In genomic region chr2:170550240-170550639, GRCm38 (mm10) we compare ENCODE assay signal across 10 mouse cellular contexts. TPM values are rescaled to one million over a fixed set of nuclear protein-coding genes. Genes with fewer than 3 reads are reported as not detected.
DNase-seq lines count a peak whose midpoint lies in the region; ATAC-seq and TF ChIP-seq lines count a peak whose summit lies in the region.
"Had no signal": no experiment of that assay in that cellular context is flagged by ENCODE, and none has a peak within 500 bp of the region (broad histone marks: within the 10 kb centered on the region; RNA-seq: fewer than 3 reads in every experiment).

No protein-coding gene starts in this region.

- H3K4me1 ChIP-seq in heart, adult 2 months (ENCODE audit: control insufficient read depth, insufficient read depth, low read length) = no peaks in the 10 kb centered on the region
- H3K4me1 ChIP-seq in lung, embryonic 16.5 days (replicated peaks; ENCODE audit: control insufficient read depth, insufficient read depth, low read length) = peaks cover 8% of the 10 kb centered on the region
- H3K4me1 ChIP-seq in forebrain, embryonic 14.5 days (ENCODE audit: control insufficient read depth, insufficient read depth, low read length) = peaks cover 31% of the 10 kb centered on the region
- H3K4me1 ChIP-seq in neural tube, embryonic 14.5 days (ENCODE audit: control insufficient read depth, insufficient read depth, low read length) = 0 out of 2 replicates have a peak, but pooled peaks cover 6% of the 10 kb centered on the region

- no peak for TF ChIP-seq EP300 in heart, adult 2 months (IDR thresholded peaks at IDR 0.05; ENCODE audit: insufficient read depth, low read depth, low read length)

- peak; percentile 12 for DNase-seq in heart, postnatal 4 days
- DNase-seq in heart, adult 2 months = no peak
- DNase-seq in lung, adult 18-20 months = no peak
- peak; percentile 99 for DNase-seq in forebrain, embryonic 14.5 days (ENCODE audit: low spot score)
- DNase-seq in adrenal gland, postnatal 25 days = no peak
- DNase-seq in embryo, embryonic 9.5 days (ENCODE audit: extremely low spot score) = no peak

- no peaks in the 10 kb centered on the region for H3K79me2 ChIP-seq in heart, adult 2 months (replicated peaks; ENCODE audit: control insufficient read depth, insufficient read depth, low read length)

- no peak for TF ChIP-seq CTCF in heart, adult 2 months (IDR thresholded peaks at IDR 0.05)

- no peak overlapping the region for H3K9ac ChIP-seq in heart, adult 2 months (ENCODE audit: low read depth, low read length)
- H3K9ac ChIP-seq in lung, embryonic 16.5 days (ENCODE audit: low read length) = no peak overlapping the region
- H3K9ac ChIP-seq in forebrain, embryonic 14.5 days (ENCODE audit: low read length) = no peak overlapping the region
- no peak overlapping the region for H3K9ac ChIP-seq in neural tube, embryonic 14.5 days (replicated peaks; ENCODE audit: low read depth, low read length)

- 14% methylated on average over 5 of the region's 5 CpGs for WGBS in heart, adult 2 months
- 23% methylated on average over 5 of the region's 5 CpGs for WGBS in lung, embryonic 16.5 days
- 2% methylated on average over 5 of the region's 5 CpGs for WGBS in forebrain, embryonic 14.5 days
- 21% methylated on average over 5 of the region's 5 CpGs for WGBS in neural tube, embryonic 14.5 days

- H3K4me3 ChIP-seq in heart, adult 2 months = no peak overlapping the region
- H3K4me3 ChIP-seq in lung, embryonic 16.5 days (ENCODE audit: low read length) = no peak overlapping the region
- no peak overlapping the region for H3K4me3 ChIP-seq in forebrain, embryonic 14.5 days (ENCODE audit: low read depth, low read length)
- H3K4me3 ChIP-seq in neural tube, embryonic 14.5 days (ENCODE audit: low read depth, low read length) = no peak overlapping the region

- no peak for TF ChIP-seq POLR2A in heart, adult 2 months (IDR thresholded peaks at IDR 0.05; ENCODE audit: insufficient read depth, low read depth, low read length)

- H3K27ac ChIP-seq in heart, adult 2 months = no peak overlapping the region
- H3K27ac ChIP-seq in lung, embryonic 16.5 days (ENCODE audit: low read length) = peak overlapping the region; percentile 38; the same call in 1 of the 2 replicates
- peak overlapping the region; percentile 63; the same call in 1 of the 2 replicates for H3K27ac ChIP-seq in forebrain, embryonic 14.5 days (ENCODE audit: low read depth, low read length)
- no peak overlapping the region for H3K27ac ChIP-seq in neural tube, embryonic 14.5 days (ENCODE audit: low read depth, low read length)
- H3K27ac ChIP-seq: macrophage had no signal

- H3K9me3 ChIP-seq in lung, embryonic 16.5 days (ENCODE audit: control insufficient read depth, low read length) = no peaks in the 10 kb centered on the region
- H3K9me3 ChIP-seq in forebrain, embryonic 14.5 days (replicated peaks; ENCODE audit: control insufficient read depth, low read length) = no peaks in the 10 kb centered on the region
- no peaks in the 10 kb centered on the region for H3K9me3 ChIP-seq in neural tube, embryonic 14.5 days (ENCODE audit: control insufficient read depth, low read length)

- H3K36me3 ChIP-seq in heart, adult 2 months (ENCODE audit: control insufficient read depth, insufficient read depth, low read length) = no peaks in the 10 kb centered on the region
- H3K36me3 ChIP-seq in lung, embryonic 16.5 days (ENCODE audit: control insufficient read depth, insufficient read depth, low read length) = no peaks in the 10 kb centered on the region
- no peaks in the 10 kb centered on the region for H3K36me3 ChIP-seq in forebrain, embryonic 14.5 days (ENCODE audit: control insufficient read depth, insufficient read depth, low read length)
- H3K36me3 ChIP-seq in neural tube, embryonic 14.5 days (ENCODE audit: control insufficient read depth, insufficient read depth, low read length) = no peaks in the 10 kb centered on the region

- intact Hi-C loops in heart, adult 2 months (cut with DNase I) = no loop called here

- no peaks in the 10 kb centered on the region for H3K27me3 ChIP-seq in heart, adult 2 months (ENCODE audit: control insufficient read depth, insufficient read depth, low read length)
- H3K27me3 ChIP-seq in lung, embryonic 16.5 days (ENCODE audit: control insufficient read depth, insufficient read depth, low read depth, low read length) = no peaks in the 10 kb centered on the region; the same call in 1 of the 2 replicates
- no peaks in the 10 kb centered on the region for H3K27me3 ChIP-seq in forebrain, embryonic 14.5 days (replicated peaks; ENCODE audit: control insufficient read depth, insufficient read depth, low read length)
- H3K27me3 ChIP-seq in neural tube, embryonic 14.5 days (ENCODE audit: control insufficient read depth, insufficient read depth, low read length) = no peaks in the 10 kb centered on the region

- ATAC-seq in lung, embryonic 16.5 days (ENCODE audit: low read depth) = peak; percentile 90
- ATAC-seq in forebrain, embryonic 14.5 days = peak; percentile 78
- ATAC-seq in neural tube, embryonic 14.5 days (ENCODE audit: low read depth) = peak; percentile 48; the same call in 1 of the 2 replicates
- ATAC-seq: inflammation-experienced regulatory T-cells, adult 6 months had no signal

- no peak overlapping the region for H3K4me2 ChIP-seq in lung, embryonic 16.5 days (ENCODE audit: low read depth, low read length)
- H3K4me2 ChIP-seq in forebrain, embryonic 14.5 days (ENCODE audit: low read length) = no peak overlapping the region
- H3K4me2 ChIP-seq in neural tube, embryonic 14.5 days (ENCODE audit: low read depth, low read length) = no peak overlapping the region

RNA-seq across cellular contexts. Expression of gene 4930470P17Rik, which starts 51.6 kb away (rescaled TPM):
- total RNA-seq in heart, postnatal 4 days (2021) = not detected
- total RNA-seq in heart, adult 2 months (2021) = not detected
- not detected in 2 replicates for polyA plus RNA-seq in heart, adult 2 months (2012; rRNA removed)
- not detected in 2 replicates for polyA plus RNA-seq in lung, embryonic 16.5 days (2015; fragmentation: Nextera tagmentation; extraction: Ambion mirVana)
- polyA plus RNA-seq in forebrain, embryonic 14.5 days (2014; fragmentation: Nextera tagmentation; extraction: Ambion mirVana) = not detected in 2 replicates
- polyA plus RNA-seq in neural tube, embryonic 14.5 days (2014; fragmentation: Nextera tagmentation; extraction: Ambion mirVana) = 0.26 TPM in 1 of 2 replicates, not detected in the other
- total RNA-seq in adrenal gland, postnatal 25 days (2021) = not detected in 2 replicates
- polyA plus RNA-seq: inflammation-experienced regulatory T-cells, adult 6 months; macrophage had no signal

RNA-seq across cellular contexts. Expression of gene Cyp24a1, which starts 53.3 kb away (rescaled TPM):
- not detected for total RNA-seq in heart, postnatal 4 days (2021)
- not detected for total RNA-seq in heart, adult 2 months (2021)
- polyA plus RNA-seq in heart, adult 2 months (2012; rRNA removed) = not detected in 2 replicates
- polyA plus RNA-seq in lung, embryonic 16.5 days (2015; fragmentation: Nextera tagmentation; extraction: Ambion mirVana) = not detected in 2 replicates
- not detected in 2 replicates for polyA plus RNA-seq in forebrain, embryonic 14.5 days (2014; fragmentation: Nextera tagmentation; extraction: Ambion mirVana)
- 0.05 and 0.14 TPM in 2 replicates for polyA plus RNA-seq in neural tube, embryonic 14.5 days (2014; fragmentation: Nextera tagmentation; extraction: Ambion mirVana)
- total RNA-seq in adrenal gland, postnatal 25 days (2021) = not detected in 2 replicates
- polyA plus RNA-seq: inflammation-experienced regulatory T-cells, adult 6 months; macrophage had no signal

RNA-seq across cellular contexts. Expression of gene Pfdn4, which starts 54.0 kb away (rescaled TPM):
- 10 to 100 TPM; 15.4 to 17.2 TPM for total RNA-seq in heart, postnatal 4 days (2021)
- total RNA-seq in heart, adult 2 months (2021) = 10 to 100 TPM; 10.6 to 13.3 TPM
- polyA plus RNA-seq in heart, adult 2 months (2012; rRNA removed) = 3.6 and 7.9 TPM in 2 replicates
- polyA plus RNA-seq in lung, embryonic 16.5 days (2015; fragmentation: Nextera tagmentation; extraction: Ambion mirVana) = 69.2 and 77.2 TPM in 2 replicates
- 128 and 139 TPM in 2 replicates for polyA plus RNA-seq in forebrain, embryonic 14.5 days (2014; fragmentation: Nextera tagmentation; extraction: Ambion mirVana)
- 159 and 161 TPM in 2 replicates for polyA plus RNA-seq in neural tube, embryonic 14.5 days (2014; fragmentation: Nextera tagmentation; extraction: Ambion mirVana)
- 23.3 and 23.9 TPM in 2 replicates for total RNA-seq in adrenal gland, postnatal 25 days (2021)

Comparison
In these comparisons a context has a peak if more than half of its experiments do, and no peak if none do; other contexts are left out.
1. DNase-seq: peak in heart, postnatal 4 days (single experiment) and forebrain, embryonic 14.5 days (single experiment); none in heart, adult 2 months (0 of 2), lung, adult 18-20 months (0 of 2), adrenal gland, postnatal 25 days (single experiment) and embryo, embryonic 9.5 days (single experiment).
2. H3K27ac ChIP-seq: peak in lung, embryonic 16.5 days (single experiment) and forebrain, embryonic 14.5 days (single experiment); none in heart, adult 2 months (single experiment) and neural tube, embryonic 14.5 days (single experiment).
3. Peak in every context shown above with its lines, with median percentiles within 50 percentile points of each other: ATAC-seq.